Mouse (Mus musculus): Measurements from ENCODE around the gene Coq2. TPM values are rescaled to one million over a fixed set of nuclear protein-coding genes. Genes with fewer than 3 reads are reported as not detected.

The Coq2 gene
- polyA plus RNA-seq, 1 experiment from 2014 or later: 55.8 TPM

DNA sequence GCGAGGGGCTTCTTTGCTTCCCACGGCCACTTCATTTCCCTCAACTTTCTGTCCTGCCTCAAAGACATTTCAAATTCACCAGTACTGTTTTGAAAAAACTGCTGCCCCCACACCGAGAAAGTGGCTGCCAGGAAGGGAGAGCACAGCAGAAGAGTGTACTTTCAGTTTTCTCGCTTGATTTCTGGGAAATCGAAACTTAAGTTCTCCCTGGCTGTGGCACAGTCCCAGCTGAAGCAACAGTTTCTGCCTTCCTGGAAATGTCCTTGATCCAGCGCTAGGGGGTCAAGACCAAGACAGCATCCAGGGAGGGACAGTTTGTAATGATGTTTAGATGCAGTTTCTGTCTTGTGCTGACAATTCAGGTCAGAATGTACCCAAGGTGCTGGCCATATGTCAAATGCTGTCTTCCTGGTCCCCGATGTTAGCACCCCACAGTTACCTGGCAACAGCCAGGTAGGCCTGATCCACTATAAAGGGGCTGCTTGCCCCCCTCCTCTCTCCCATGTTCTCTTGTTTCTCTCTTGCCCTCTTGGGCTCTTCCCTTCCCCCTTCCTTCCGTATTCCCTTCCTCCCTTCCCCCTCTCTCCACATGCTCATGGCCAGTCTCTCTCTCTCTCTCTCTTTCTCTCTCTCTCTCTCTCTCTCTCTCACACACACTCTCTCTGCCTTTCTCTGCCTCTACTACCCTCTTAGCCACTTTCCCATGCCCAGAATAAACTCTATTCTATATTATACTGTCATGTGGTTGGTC lies 38.0 kb downstream of the Coq2 start:
- H3K36me3 ChIP-seq: no peaks in the 10 kb centered on the region
- ATAC-seq (ENCODE audit: insufficient number of reproducible peaks, insufficient read depth, low FRiP score, low TSS enrichment, low read depth): no peak
- no peak overlapping the region for H3K4me3 ChIP-seq (replicated peaks)
- H3K9me3 ChIP-seq: no peaks in the 10 kb centered on the region
- no peak overlapping the region for H3K4me2 ChIP-seq
- WGBS: 76% methylated on average over 8 of the region's 8 CpGs
- H3K27ac ChIP-seq: no peak overlapping the region
- H3K4me1 ChIP-seq (replicated peaks): no peaks in the 10 kb centered on the region
- H3K27me3 ChIP-seq: no peaks in the 10 kb centered on the region
- H3K9ac ChIP-seq (replicated peaks): no peak overlapping the region

DNA sequence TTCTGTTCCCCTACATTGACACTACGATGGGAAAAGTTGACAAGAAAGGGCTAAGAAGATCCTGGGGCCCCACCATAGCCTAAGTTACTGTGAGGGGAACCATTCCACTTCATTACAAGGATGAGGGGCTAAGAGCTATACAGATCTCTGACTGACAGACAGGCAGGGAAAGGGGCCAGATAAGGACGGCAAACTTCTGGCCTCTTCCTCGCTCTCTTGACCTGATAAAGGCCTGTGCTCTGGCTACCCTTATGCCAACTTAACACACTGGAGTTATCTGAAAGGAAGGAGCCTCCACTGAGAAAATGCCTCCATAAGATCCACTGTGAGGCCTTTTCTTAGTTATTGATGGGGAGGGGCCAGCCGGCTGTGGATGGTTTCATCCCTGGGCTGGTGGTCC lies 39.0 kb downstream of the Coq2 start:
- H3K4me2 ChIP-seq: no peak overlapping the region
- H3K4me1 ChIP-seq (replicated peaks): no peaks in the 10 kb centered on the region
- H3K4me3 ChIP-seq (replicated peaks): no peak overlapping the region
- H3K9me3 ChIP-seq: no peaks in the 10 kb centered on the region
- H3K27ac ChIP-seq: no peak overlapping the region
- no peaks in the 10 kb centered on the region for H3K27me3 ChIP-seq
- WGBS: 85% methylated on average over 4 of the region's 4 CpGs
- H3K9ac ChIP-seq (replicated peaks): no peak overlapping the region
- H3K36me3 ChIP-seq: no peaks in the 10 kb centered on the region
- ATAC-seq (ENCODE audit: insufficient number of reproducible peaks, insufficient read depth, low FRiP score, low TSS enrichment, low read depth): no peak

DNA sequence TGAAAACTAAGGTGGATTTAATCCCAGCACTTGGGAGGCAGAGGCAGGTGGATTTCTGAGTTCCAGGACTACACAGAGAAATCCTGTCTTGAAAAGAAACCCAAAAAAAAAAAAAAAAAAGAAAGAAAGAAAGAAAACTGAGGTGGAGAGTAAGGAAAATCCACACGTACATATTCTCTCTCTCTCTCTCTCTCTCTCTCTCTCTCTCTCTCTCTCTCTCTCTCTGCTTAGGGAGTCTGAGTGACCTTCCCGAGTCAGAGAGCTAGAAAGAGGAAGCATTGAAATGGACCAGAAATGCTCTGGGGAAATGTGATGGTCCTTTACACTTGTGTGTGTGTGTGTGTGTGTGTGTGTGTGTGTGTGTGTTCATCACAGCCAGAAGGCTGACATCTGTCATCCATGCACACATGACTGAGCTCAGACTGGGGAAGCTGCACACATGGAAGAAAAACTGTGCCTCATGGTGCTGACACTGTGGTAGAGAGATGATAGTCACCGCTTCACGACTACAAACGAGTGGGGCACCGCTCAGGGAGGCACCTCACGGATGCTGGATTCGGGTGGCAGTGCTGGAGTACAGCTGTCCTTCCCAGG lies 40.0 kb downstream of the Coq2 start:
- 89% methylated on average over 8 of the region's 8 CpGs for WGBS
- Histone ChIP-seq H3K27me3 (no peaks in the 10 kb centered on the region), H3K27ac (no peak overlapping the region), H3K4me3 (replicated peaks) (no peak overlapping the region), H3K36me3 (no peaks in the 10 kb centered on the region), H3K9ac (replicated peaks) (no peak overlapping the region), H3K9me3 (no peaks in the 10 kb centered on the region), H3K4me2 (no peak overlapping the region), H3K4me1 (replicated peaks) (no peaks in the 10 kb centered on the region)
- ATAC-seq (ENCODE audit: insufficient number of reproducible peaks, insufficient read depth, low FRiP score, low TSS enrichment, low read depth): no peak

DNA sequence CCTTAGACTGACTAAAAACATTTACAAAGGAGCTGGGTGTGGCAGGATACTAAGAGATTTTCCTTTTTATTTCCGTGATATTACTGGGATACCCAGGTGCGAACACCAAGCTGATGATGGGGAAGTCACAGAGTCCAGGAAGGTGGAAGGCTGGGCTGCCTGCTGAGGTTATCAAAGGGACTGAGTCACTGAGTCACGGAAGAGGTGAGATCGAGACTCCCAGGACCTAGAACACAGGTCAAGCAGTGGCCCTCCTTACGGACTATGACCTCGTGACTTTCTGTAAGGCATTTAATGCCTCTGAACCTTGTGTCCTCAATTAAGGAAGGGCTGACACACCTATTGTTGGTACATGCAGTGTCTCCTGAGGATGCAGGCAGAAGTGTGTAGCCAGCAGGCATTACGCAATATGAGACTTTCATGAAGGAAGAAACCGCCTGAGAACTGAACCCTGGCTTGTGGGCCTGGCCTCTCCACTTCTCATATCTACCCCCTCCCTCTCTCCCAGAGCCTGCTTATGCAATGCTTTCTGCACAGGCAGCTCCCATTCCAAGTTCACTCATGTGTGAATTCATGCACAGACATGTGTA lies 42.3 kb downstream of the Coq2 start:
- Histone ChIP-seq H3K9me3 (no peaks in the 10 kb centered on the region), H3K27me3 (no peaks in the 10 kb centered on the region), H3K9ac (replicated peaks) (no peak overlapping the region), H3K4me1 (replicated peaks) (no peaks in the 10 kb centered on the region), H3K36me3 (no peaks in the 10 kb centered on the region), H3K4me3 (replicated peaks) (no peak overlapping the region), H3K27ac (no peak overlapping the region), H3K4me2 (no peak overlapping the region)
- no peak for ATAC-seq (ENCODE audit: insufficient number of reproducible peaks, insufficient read depth, low FRiP score, low TSS enrichment, low read depth)
- 86% methylated on average over 8 of the region's 8 CpGs for WGBS

DNA sequence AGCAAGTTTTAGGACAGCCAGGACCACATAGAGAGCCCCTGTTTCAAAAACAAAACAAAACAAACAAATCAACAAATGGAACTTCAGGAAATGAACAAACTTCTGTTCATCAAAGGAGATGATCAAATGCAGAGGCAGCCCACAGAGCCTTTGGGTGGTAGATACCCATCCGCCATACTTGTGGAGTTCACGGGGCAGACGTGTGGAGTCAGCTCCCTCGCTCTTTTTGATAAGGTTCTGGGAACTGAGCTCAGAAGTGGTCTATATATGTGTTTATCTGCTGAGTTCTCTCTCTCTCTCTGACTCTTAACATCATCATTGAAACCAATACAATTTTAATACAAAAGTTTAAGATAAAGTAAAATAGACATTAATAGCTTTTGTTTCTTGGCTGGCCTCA lies 46.1 kb downstream of the Coq2 start:
- ATAC-seq (ENCODE audit: insufficient number of reproducible peaks, insufficient read depth, low FRiP score, low TSS enrichment, low read depth): no peak
- H3K9me3 ChIP-seq: no peaks in the 10 kb centered on the region
- no peak overlapping the region for H3K4me2 ChIP-seq
- no peaks in the 10 kb centered on the region for H3K27me3 ChIP-seq
- H3K27ac ChIP-seq: no peak overlapping the region
- no peaks in the 10 kb centered on the region for H3K4me1 ChIP-seq (replicated peaks)
- H3K36me3 ChIP-seq: no peaks in the 10 kb centered on the region
- WGBS: 94% methylated on average over 4 of the region's 4 CpGs
- no peak overlapping the region for H3K4me3 ChIP-seq (replicated peaks)
- H3K9ac ChIP-seq (replicated peaks): no peak overlapping the region

DNA sequence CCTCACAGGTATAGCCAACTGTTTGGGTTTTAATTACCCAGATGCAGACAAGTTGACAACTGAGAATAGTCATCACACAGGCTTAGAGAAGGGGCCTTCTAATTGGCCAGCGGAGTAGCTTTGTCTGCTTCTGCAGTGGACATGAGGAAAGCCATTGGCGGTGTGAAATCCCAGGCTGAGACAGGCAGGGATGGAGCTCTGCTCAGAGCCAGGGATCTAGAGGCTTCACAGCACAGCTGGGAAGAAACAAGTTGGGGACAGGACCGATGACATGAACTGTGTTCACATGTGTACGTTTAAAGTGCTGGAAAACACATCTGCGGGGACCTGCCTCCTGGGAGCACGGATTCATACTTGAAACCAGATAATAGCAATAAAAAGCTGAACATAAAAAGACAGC lies 48.4 kb downstream of the Coq2 start:
- no peaks in the 10 kb centered on the region for H3K9me3 ChIP-seq
- no peak overlapping the region for H3K9ac ChIP-seq (replicated peaks)
- WGBS: 67% methylated on average over 6 of the region's 6 CpGs

DNA sequence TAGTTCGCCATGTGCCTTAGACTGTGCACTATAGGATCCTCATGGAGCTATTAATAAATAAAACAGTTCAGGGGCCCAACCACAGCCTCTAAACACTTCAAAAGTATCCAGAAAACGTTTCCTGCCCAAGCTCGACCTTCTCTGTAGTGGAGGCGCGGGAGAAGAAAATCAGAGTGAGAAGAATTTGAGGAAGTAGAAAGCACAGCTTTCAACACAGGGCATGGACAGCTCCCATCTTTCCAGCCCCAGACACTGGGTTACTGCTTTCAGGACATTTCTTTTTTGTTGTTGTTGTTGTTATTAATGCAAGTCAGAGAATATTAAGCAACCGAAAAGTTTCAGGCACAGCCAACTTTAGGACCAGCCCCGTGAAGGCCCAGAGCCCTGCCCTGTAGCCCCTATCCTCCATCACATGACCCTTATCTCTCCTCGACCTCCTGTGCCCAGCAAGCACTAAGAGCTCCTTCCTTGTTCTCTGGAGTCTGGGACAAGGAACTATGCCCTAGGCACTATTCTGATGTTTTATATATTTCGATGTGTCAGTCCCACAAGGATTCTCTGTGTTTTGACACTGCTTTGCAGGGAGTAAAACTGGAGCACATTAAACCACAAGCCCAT lies 50.1 kb downstream of the Coq2 start:
- no peaks in the 10 kb centered on the region for H3K9me3 ChIP-seq
- no peak overlapping the region for H3K27ac ChIP-seq
- WGBS: 79% methylated on average over 9 of the region's 9 CpGs
- no peaks in the 10 kb centered on the region for H3K36me3 ChIP-seq
- no peak overlapping the region for H3K4me3 ChIP-seq (replicated peaks)
- H3K4me1 ChIP-seq (replicated peaks): no peaks in the 10 kb centered on the region; the same call in 1 of the 2 replicates
- ATAC-seq (ENCODE audit: insufficient number of reproducible peaks, insufficient read depth, low FRiP score, low TSS enrichment, low read depth): no peak
- H3K9ac ChIP-seq (replicated peaks): no peak overlapping the region
- no peak overlapping the region for H3K4me2 ChIP-seq
- no peaks in the 10 kb centered on the region for H3K27me3 ChIP-seq

More for the DNA sequence above, 48.4 kb downstream of the Coq2 start:
- Histone ChIP-seq H3K4me1 (replicated peaks) (no peaks in the 10 kb centered on the region; the same call in 1 of the 2 replicates), H3K36me3 (no peaks in the 10 kb centered on the region), H3K4me3 (replicated peaks) (no peak overlapping the region), H3K27me3 (no peaks in the 10 kb centered on the region), H3K27ac (no peak overlapping the region), H3K4me2 (no peak overlapping the region)
- no peak for ATAC-seq (ENCODE audit: insufficient number of reproducible peaks, insufficient read depth, low FRiP score, low TSS enrichment, low read depth)

DNA sequence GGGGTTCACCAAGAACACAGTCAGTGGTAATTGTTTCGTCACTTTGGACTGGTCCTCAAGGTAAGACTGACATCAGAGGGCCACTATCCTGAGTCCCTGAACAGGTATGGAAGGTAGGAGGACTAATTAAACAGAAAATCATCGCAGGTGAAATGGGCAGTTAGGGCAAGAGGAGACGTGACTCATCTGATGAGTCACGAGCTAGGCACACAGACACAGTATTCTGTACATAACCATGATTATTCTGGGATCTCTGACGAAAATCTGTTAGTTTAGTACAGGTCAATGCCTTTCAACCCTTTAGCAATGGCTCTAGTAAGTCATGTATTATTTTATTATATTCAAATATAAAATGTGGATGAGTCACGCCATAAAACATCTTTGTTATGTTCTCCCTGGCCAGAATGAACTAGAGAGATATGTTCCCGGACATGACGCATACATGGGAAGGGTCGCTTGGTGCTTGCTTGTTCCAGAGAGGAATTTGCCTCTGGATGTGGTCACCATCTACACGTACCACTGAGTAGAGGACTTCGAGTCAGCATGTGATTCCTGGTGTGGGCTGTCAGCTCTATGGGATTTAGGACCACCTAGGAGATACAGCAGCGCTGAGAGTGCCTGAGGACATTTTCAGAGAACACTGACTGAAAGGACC lies 52.3 kb downstream of the Coq2 start:
- 89% methylated on average over 12 of the region's 12 CpGs for WGBS
- no peak for ATAC-seq (ENCODE audit: insufficient number of reproducible peaks, insufficient read depth, low FRiP score, low TSS enrichment, low read depth)
- no peaks in the 10 kb centered on the region; the same call in 1 of the 2 replicates for H3K4me1 ChIP-seq (replicated peaks)
- no peaks in the 10 kb centered on the region for H3K36me3 ChIP-seq
- H3K27ac ChIP-seq: no peak overlapping the region
- H3K4me3 ChIP-seq (replicated peaks): no peak overlapping the region
- no peak overlapping the region for H3K4me2 ChIP-seq
- no peak overlapping the region for H3K9ac ChIP-seq (replicated peaks)
- no peaks in the 10 kb centered on the region for H3K9me3 ChIP-seq
- no peaks in the 10 kb centered on the region for H3K27me3 ChIP-seq

DNA sequence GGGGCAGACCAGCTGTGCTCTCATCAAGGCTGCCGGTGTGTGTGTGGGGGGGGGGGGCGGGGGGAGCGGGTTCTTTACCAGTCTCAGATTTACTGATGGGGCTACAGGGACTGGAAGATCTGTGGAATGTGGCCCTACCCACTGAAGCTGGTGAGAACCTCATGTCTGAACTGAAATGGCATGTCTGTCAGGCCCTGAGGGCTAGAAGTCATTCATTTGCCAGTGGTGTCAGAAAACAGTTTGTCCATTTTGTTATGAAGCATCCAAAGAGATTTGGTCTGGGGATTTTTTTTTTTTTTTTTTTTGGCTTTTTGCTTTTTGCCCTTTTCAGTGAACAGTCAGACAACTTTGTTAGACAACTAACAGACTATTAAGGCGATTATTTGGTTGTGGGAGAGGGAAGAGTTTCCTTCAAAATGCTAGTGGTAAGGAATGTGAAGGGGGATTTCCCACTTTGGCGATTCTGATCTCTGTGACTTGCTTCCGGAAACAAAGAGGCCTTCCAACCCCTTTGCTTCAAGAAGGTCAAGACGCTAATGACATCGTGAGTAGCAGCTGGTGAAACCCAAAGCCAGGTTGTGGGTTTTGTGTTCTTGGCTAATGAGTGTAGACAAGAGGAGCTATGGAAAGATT lies 52.9 kb downstream of the Coq2 start:
- WGBS: 69% methylated on average over 8 of the region's 8 CpGs
- Histone ChIP-seq H3K27ac (no peak overlapping the region), H3K9me3 (no peaks in the 10 kb centered on the region), H3K4me2 (no peak overlapping the region), H3K4me1 (replicated peaks) (no peaks in the 10 kb centered on the region; the same call in 1 of the 2 replicates), H3K9ac (replicated peaks) (no peak overlapping the region), H3K27me3 (no peaks in the 10 kb centered on the region), H3K36me3 (no peaks in the 10 kb centered on the region), H3K4me3 (replicated peaks) (no peak overlapping the region)
- ATAC-seq (ENCODE audit: insufficient number of reproducible peaks, insufficient read depth, low FRiP score, low TSS enrichment, low read depth): no peak

DNA sequence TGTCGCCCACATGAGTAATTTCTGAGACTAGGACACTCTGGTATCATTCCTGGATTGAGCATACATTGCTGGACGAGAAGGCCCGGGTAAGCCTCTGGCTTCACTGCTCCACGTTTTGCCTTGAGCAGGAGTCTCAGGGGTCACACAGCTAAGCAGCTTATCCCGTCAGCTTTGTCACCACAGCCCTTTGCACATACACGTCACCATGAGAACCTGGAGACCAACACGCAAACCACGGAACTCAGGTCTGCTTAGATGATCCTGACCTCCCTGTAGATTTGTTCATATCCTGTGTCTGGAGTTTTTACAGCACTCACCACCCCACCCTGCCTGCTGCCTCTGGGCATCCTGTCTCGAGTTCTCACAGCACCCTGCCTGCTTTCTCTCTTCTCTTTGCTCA lies 54.0 kb downstream of the Coq2 start:
- 68% methylated on average over 9 of the region's 9 CpGs for WGBS
- H3K27me3 ChIP-seq: no peaks in the 10 kb centered on the region
- no peaks in the 10 kb centered on the region; the same call in 1 of the 2 replicates for H3K4me1 ChIP-seq (replicated peaks)
- no peak for ATAC-seq (ENCODE audit: insufficient number of reproducible peaks, insufficient read depth, low FRiP score, low TSS enrichment, low read depth)
- no peak overlapping the region for H3K27ac ChIP-seq
- no peak overlapping the region for H3K9ac ChIP-seq (replicated peaks)
- no peaks in the 10 kb centered on the region for H3K36me3 ChIP-seq
- no peak overlapping the region for H3K4me3 ChIP-seq (replicated peaks)
- no peak overlapping the region for H3K4me2 ChIP-seq
- no peaks in the 10 kb centered on the region for H3K9me3 ChIP-seq

Measured in limb, embryonic 12.5 days (tissue).